Mouse (Mus musculus) myocyte (in vitro differentiated cells): ENCODE measurements around the gene Slc25a22.

Experiments
- CEBPB ChIP-seq: IDR thresholded peaks from 2 replicates; pipeline ENCODE4 v1.6.1; 2011; ENCODE audit warnings: mild to moderate bottlenecking, moderate library complexity; ENCODE audit not compliant: poor library complexity, insufficient read depth, severe bottlenecking
- E2F4 ChIP-seq: IDR thresholded peaks from one replicate; pipeline ENCODE4 v1.6.1; 2011; ENCODE audit warnings: mild to moderate bottlenecking, control low read depth, moderate library complexity; ENCODE audit not compliant: insufficient read depth
- MAX ChIP-seq: IDR thresholded peaks from one replicate; pipeline ENCODE4 v1.6.1; 2011; ENCODE audit warnings: low read depth, mild to moderate bottlenecking, control low read depth
- MYOD1 ChIP-seq, 3 experiments: IDR thresholded peaks; one replicate each; pipeline ENCODE4 v1.6.1; 2011; ENCODE audit warnings: control low read depth in 2 of 3, low read depth in 2 of 3, mild to moderate bottlenecking in 2 of 3, moderate library complexity in 1 of 3; ENCODE audit not compliant: insufficient read length in 2 of 3, control insufficient read depth in 1 of 3
- MYOG ChIP-seq, 3 experiments: IDR thresholded peaks; one replicate each; pipeline ENCODE4 v1.6.1; 2011; ENCODE audit warnings: control low read depth in 2 of 3, low read depth in 2 of 3, mild to moderate bottlenecking in 2 of 3; ENCODE audit not compliant: insufficient read length in 2 of 3, control insufficient read depth in 1 of 3, insufficient read depth in 1 of 3
- POLR2A ChIP-seq: IDR thresholded peaks from one replicate; pipeline ENCODE4 v1.6.1; 2011; ENCODE audit warnings: low read depth, mild to moderate bottlenecking, control low read depth, moderate library complexity; ENCODE audit not compliant: insufficient read length
- POLR2AphosphoS2 ChIP-seq: IDR thresholded peaks from one replicate; pipeline ENCODE4 v1.6.1; 2011; ENCODE audit warnings: low read depth, control low read depth; ENCODE audit not compliant: insufficient read length
- REST ChIP-seq: IDR thresholded peaks from one replicate; pipeline ENCODE4 v1.6.1; 2011; ENCODE audit warnings: mild to moderate bottlenecking, control low read depth, moderate library complexity; ENCODE audit not compliant: insufficient read depth, insufficient read length
- SRF ChIP-seq: IDR thresholded peaks from one replicate; pipeline ENCODE4 v1.6.1; 2011; ENCODE audit warnings: low read depth; ENCODE audit not compliant: control insufficient read depth, insufficient read length
- TCF12 ChIP-seq: IDR thresholded peaks from one replicate; pipeline ENCODE4 v1.6.1; 2011; ENCODE audit warnings: mild to moderate bottlenecking, control low read depth; ENCODE audit not compliant: poor library complexity, insufficient read depth, severe bottlenecking
- TCF3 ChIP-seq: IDR thresholded peaks from one replicate; pipeline ENCODE4 v1.6.1; 2011; ENCODE audit warnings: low read depth, control low read depth; ENCODE audit not compliant: insufficient read length
- USF1 ChIP-seq: IDR thresholded peaks from one replicate; pipeline ENCODE4 v1.6.1; 2011; ENCODE audit warnings: low read depth, mild to moderate bottlenecking, control low read depth, moderate library complexity

DNA sequence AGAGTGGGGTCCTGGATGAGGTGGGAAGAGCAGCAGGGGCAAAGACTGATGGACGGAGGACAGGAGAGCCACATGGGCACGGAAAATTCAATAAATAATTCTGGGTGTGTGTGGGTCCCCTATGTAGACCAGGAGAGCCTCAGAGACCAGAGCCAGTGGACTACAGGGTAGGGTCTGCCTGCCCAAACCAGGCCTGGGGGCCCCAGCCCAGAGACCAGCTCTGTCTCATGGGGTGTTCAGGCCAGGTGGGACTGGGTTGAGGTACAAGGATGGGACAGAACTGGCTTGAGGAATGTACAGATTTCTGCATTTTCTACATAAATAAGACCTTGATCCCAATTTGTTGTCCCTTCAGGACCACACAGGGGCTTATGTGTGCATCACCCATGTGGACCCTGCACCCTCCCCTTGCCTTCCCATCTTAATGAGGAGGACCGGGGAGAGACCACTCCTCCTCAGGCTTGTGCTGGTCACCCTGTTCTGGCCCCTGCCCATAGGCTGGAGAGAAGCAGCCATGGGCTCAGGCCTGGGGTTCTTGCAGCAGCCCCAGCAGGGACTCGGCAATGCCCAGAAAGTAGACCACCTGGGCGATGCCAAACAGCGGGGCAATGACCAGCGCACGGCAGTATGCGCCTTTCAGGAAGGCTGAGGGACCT, 7.0 kb downstream of the Slc25a22 start:
- TF ChIP-seq TCF12 (no peak), POLR2A (no peak), E2F4 (no peak), CEBPB (no peak), MAX (no peak), TCF3 (no peak), REST (no peak), MYOG (IDR thresholded peaks at IDR 0.05; ENCODE audit: control insufficient read depth in 1 of 3, insufficient read depth in 1 of 3, insufficient read length in 2 of 3, low read depth in 2 of 3) (no peak), USF1 (no peak), MYOD1 (IDR thresholded peaks at IDR 0.05; ENCODE audit: control insufficient read depth in 1 of 3, insufficient read length in 2 of 3, low read depth in 2 of 3) (no peak), POLR2AphosphoS2 (no peak), SRF (no peak)
